Mouse (Mus musculus): ENCODE data around the gene Cacna1c. TPM values are rescaled to one million over a fixed set of nuclear protein-coding genes. Genes with fewer than 3 reads are reported as not detected.
A peak's percentile ranks its signal among the peaks of the same experiment; 100 is the strongest.

The Cacna1c gene
- polyA plus RNA-seq, 1 experiment from 2014 or later, result 2.8 TPM

GRCm38 (mm10) chr6:118941036-118941435 is 255.2 kb downstream of the Cacna1c start:
- Histone ChIP-seq H3K36me3 (no peaks in the 10 kb centered on the region), H3K4me1 (replicated peaks) (peaks cover 9% of the 10 kb centered on the region), H3K4me3 (no peak overlapping the region), H3K27ac (no peak overlapping the region), H3K9me3 (no peaks in the 10 kb centered on the region), H3K27me3 (ENCODE audit: insufficient read depth, poor library complexity, severe bottlenecking) (no peaks in the 10 kb centered on the region)
- DNase-seq (ENCODE audit: low spot score), result no peak
- 91% methylated on average over 3 of the region's 3 CpGs for WGBS

- WGBS, result 91% methylated on average over 8 of the region's 8 CpGs
- Histone ChIP-seq H3K4me1 (replicated peaks) (peaks cover 13% of the 10 kb centered on the region), H3K36me3 (no peaks in the 10 kb centered on the region), H3K4me3 (no peak overlapping the region), H3K9me3 (no peaks in the 10 kb centered on the region), H3K27ac (no peak overlapping the region), H3K27me3 (ENCODE audit: insufficient read depth, poor library complexity, severe bottlenecking) (no peaks in the 10 kb centered on the region)
- no peak for DNase-seq (ENCODE audit: low spot score)
Measured at GRCm38 (mm10) chr6:118939626-118940025, 256.6 kb downstream of the Cacna1c start.

- Histone ChIP-seq H3K27ac (no peak overlapping the region), H3K4me1 (replicated peaks) (peaks cover 18% of the 10 kb centered on the region), H3K4me3 (no peak overlapping the region), H3K27me3 (ENCODE audit: insufficient read depth, poor library complexity, severe bottlenecking) (no peaks in the 10 kb centered on the region), H3K9me3 (no peaks in the 10 kb centered on the region), H3K36me3 (no peaks in the 10 kb centered on the region)
- 84% methylated on average over 13 of the region's 13 CpGs for WGBS
- DNase-seq (ENCODE audit: low spot score), result no peak
Measured at GRCm38 (mm10) chr6:118938386-118939096, 257.7 kb downstream of the Cacna1c start.

- H3K27me3 ChIP-seq (ENCODE audit: insufficient read depth, poor library complexity, severe bottlenecking), result no peaks in the 10 kb centered on the region
- peaks cover 18% of the 10 kb centered on the region for H3K4me1 ChIP-seq (replicated peaks)
- no peaks in the 10 kb centered on the region for H3K9me3 ChIP-seq
- WGBS, result 80% methylated on average over 5 of the region's 5 CpGs
- no peak for DNase-seq (ENCODE audit: low spot score)
- no peak overlapping the region for H3K4me3 ChIP-seq
- H3K27ac ChIP-seq, result no peak overlapping the region
- no peaks in the 10 kb centered on the region for H3K36me3 ChIP-seq
Measured at GRCm38 (mm10) chr6:118937536-118937935, 258.7 kb downstream of the Cacna1c start.

- Histone ChIP-seq H3K4me1 (replicated peaks) (peaks cover 18% of the 10 kb centered on the region), H3K27ac (no peak overlapping the region), H3K27me3 (ENCODE audit: insufficient read depth, poor library complexity, severe bottlenecking) (no peaks in the 10 kb centered on the region), H3K9me3 (no peaks in the 10 kb centered on the region), H3K36me3 (no peaks in the 10 kb centered on the region), H3K4me3 (no peak overlapping the region)
- no peak for DNase-seq (ENCODE audit: low spot score)
- 88% methylated on average over 9 of the region's 9 CpGs for whole genome bisulfite sequencing
Measured at GRCm38 (mm10) chr6:118935520-118936415, 260.4 kb downstream of the Cacna1c start.

- WGBS, result 74% methylated on average over 9 of the region's 9 CpGs
- H3K4me1 ChIP-seq (replicated peaks), result peaks cover 23% of the 10 kb centered on the region
- no peaks in the 10 kb centered on the region for H3K36me3 ChIP-seq
- H3K9me3 ChIP-seq, result no peaks in the 10 kb centered on the region
- no peak overlapping the region for H3K4me3 ChIP-seq
- H3K27me3 ChIP-seq (ENCODE audit: insufficient read depth, poor library complexity, severe bottlenecking), result no peaks in the 10 kb centered on the region
- no peak for DNase-seq (ENCODE audit: low spot score)
- no peak overlapping the region for H3K27ac ChIP-seq
Measured at GRCm38 (mm10) chr6:118934243-118934902, 261.8 kb downstream of the Cacna1c start.

GRCm38 (mm10) chr6:118933017-118933594 is 263.1 kb downstream of the Cacna1c start:
- Histone ChIP-seq H3K36me3 (no peaks in the 10 kb centered on the region), H3K27me3 (ENCODE audit: insufficient read depth, poor library complexity, severe bottlenecking) (no peaks in the 10 kb centered on the region), H3K4me3 (no peak overlapping the region), H3K27ac (no peak overlapping the region), H3K4me1 (replicated peaks) (peaks cover 13% of the 10 kb centered on the region), H3K9me3 (no peaks in the 10 kb centered on the region)
- whole genome bisulfite sequencing, result 89% methylated on average over 9 of the region's 9 CpGs
- DNase-seq (ENCODE audit: low spot score), result no peak

- Histone ChIP-seq H3K9me3 (no peaks in the 10 kb centered on the region), H3K27ac (no peak overlapping the region), H3K4me1 (replicated peaks) (peaks cover 20% of the 10 kb centered on the region), H3K27me3 (ENCODE audit: insufficient read depth, poor library complexity, severe bottlenecking) (no peaks in the 10 kb centered on the region), H3K36me3 (no peaks in the 10 kb centered on the region), H3K4me3 (no peak overlapping the region)
- DNase-seq (ENCODE audit: low spot score), result no peak
- 73% methylated on average over 8 of the region's 8 CpGs for WGBS
Measured at GRCm38 (mm10) chr6:118932002-118932700, 264.1 kb downstream of the Cacna1c start.

- no peak for DNase-seq (ENCODE audit: low spot score)
- no peaks in the 10 kb centered on the region for H3K9me3 ChIP-seq
- H3K27ac ChIP-seq, result 0 out of 2 replicates have a peak overlapping the region, but pooled peaks have one; percentile 2
- peaks cover 40% of the 10 kb centered on the region for H3K4me1 ChIP-seq (replicated peaks)
- no peaks in the 10 kb centered on the region for H3K36me3 ChIP-seq
- 75% methylated on average over 3 of the region's 3 CpGs for WGBS
- H3K27me3 ChIP-seq (ENCODE audit: insufficient read depth, poor library complexity, severe bottlenecking), result no peaks in the 10 kb centered on the region
- H3K4me3 ChIP-seq, result no peak overlapping the region
Measured at GRCm38 (mm10) chr6:118926669-118927068, 269.5 kb downstream of the Cacna1c start.

- Histone ChIP-seq H3K36me3 (no peaks in the 10 kb centered on the region), H3K27me3 (ENCODE audit: insufficient read depth, poor library complexity, severe bottlenecking) (no peaks in the 10 kb centered on the region), H3K9me3 (no peaks in the 10 kb centered on the region), H3K4me1 (replicated peaks) (peaks cover 36% of the 10 kb centered on the region), H3K27ac (no peak overlapping the region), H3K4me3 (no peak overlapping the region)
- WGBS, result 91% methylated on average over 12 of the region's 12 CpGs
- DNase-seq (ENCODE audit: low spot score), result no peak
Measured at GRCm38 (mm10) chr6:118924426-118924825, 271.8 kb downstream of the Cacna1c start.

- Histone ChIP-seq H3K27ac (no peak overlapping the region), H3K36me3 (no peaks in the 10 kb centered on the region), H3K4me1 (replicated peaks) (peaks cover 36% of the 10 kb centered on the region), H3K27me3 (ENCODE audit: insufficient read depth, poor library complexity, severe bottlenecking) (no peaks in the 10 kb centered on the region), H3K9me3 (no peaks in the 10 kb centered on the region), H3K4me3 (no peak overlapping the region)
- no peak for DNase-seq (ENCODE audit: low spot score)
- WGBS, result 89% methylated on average over 2 of the region's 2 CpGs
Measured at GRCm38 (mm10) chr6:118923926-118924325, 272.3 kb downstream of the Cacna1c start.

GRCm38 (mm10) chr6:118923212-118923577 is 273.0 kb downstream of the Cacna1c start:
- Histone ChIP-seq H3K27ac (no peak overlapping the region), H3K9me3 (no peaks in the 10 kb centered on the region), H3K4me1 (replicated peaks) (peaks cover 36% of the 10 kb centered on the region), H3K36me3 (no peaks in the 10 kb centered on the region), H3K27me3 (ENCODE audit: insufficient read depth, poor library complexity, severe bottlenecking) (no peaks in the 10 kb centered on the region), H3K4me3 (no peak overlapping the region)
- 85% methylated on average over 5 of the region's 5 CpGs for WGBS
- no peak for DNase-seq (ENCODE audit: low spot score)
